Mouse (Mus musculus): ENCODE data around the gene Gm20877.
"Not testable (repeated sequence)": the region's sequence is repeated elsewhere in the genome, so short reads cannot be mapped to it uniquely, and the experiment has no call there.

Gene Gm20877

DNA sequence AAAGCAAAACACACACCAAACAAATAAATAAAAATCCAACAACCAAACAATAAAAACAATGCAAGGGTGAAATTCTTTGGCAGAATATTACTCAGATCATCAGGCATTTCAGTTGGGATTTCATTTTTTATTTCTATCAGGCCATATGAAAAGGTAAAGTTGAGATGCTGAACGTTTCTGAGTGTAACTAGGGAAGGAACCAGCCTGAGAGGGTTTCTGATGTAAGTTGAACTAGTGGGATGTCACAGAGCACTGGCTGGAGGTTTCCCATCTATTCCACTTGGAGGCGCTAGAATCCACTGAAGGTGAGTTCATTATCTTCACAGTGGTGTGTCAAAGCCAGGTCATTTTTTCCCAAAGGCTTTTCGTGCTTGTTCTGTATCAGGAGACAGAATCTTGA, at the start of gene Gm20877:
Gm20877 (plus strand) TSS at position 301 of the 400 bp plus-strand sequence.
- DNase-seq (ENCODE audit: low spot score in 2 of 2), result not testable (repeated sequence)

Measured in frontal cortex, postnatal 10 days (tissue).